Mouse (Mus musculus): ENCODE data around the gene S1pr5.
"Not testable (repeated sequence)": the region's sequence is repeated elsewhere in the genome, so short reads cannot be mapped to it uniquely, and the experiment has no call there.

S1pr5 gene

DNA sequence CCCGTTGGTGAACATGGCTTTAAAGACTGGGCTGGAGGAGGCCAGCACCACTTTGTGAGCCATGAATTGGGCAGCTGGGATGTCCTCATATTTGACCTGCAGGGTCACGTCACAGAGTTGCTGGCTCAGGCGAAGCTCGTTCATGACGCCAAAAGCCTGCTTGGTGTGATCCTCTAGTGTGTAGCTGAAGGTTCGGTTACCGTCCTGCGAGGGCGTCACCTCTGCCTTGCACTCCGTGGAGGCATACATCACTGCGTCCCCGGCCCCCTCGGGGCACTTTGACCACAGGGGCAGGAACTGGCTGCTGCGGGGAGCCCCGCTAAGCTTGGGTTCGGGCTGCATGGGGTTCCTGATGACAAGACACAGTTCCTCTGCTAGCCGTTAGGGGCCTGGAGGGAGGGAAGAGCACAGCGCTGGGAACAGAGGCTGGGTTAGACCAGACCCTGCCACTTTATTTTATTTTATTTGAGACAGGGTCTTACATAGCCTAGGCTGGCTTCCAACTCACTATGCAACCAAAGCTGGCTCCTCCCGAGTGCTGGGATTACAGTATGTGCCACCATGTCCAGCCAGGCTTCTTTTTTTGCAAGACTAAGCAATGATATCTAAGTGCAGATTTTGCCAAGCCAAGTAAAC lies 10.8 kb downstream of the S1pr5 start:
- DNase-seq (ENCODE audit: low spot score), result peak; percentile 45

DNA sequence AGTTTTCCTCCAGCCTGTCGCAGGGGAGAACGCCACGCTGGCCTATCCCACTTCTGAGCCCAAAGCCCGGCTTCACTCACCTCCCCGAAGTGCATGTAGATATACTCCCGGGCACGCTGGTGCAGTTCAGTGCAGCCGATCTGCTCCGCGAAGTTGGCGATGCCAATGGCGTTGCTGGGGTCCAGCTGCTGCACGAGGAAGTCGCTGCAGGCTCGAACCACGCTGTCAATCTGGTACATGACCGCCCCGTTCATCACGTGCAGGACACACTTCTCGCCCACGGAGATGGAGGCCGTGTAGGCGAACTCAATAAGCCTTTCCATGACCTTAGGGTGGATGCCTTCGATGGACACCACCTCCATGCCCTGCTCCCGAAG lies 11.3 kb downstream of the S1pr5 start:
- no peak for DNase-seq (ENCODE audit: low spot score)

DNA sequence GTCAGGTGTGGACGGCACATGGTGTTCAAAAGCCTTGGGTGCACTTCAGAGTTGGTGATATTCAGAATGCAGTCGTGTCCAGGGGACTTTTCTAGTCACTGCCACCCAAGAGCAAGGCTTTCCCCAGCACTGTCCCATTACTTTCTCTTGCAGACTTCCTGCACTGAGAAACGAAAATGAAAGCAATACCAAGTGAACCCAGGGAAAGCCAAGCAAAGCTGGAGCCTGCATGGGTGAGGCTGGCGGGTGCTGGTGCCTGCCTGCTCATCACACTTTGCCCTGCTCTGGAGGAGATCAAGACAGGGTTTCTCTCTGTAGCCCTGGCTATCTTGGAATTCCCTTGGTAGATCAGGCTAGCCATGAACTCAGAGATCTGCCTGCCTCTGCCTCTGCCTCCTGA lies 12.9 kb downstream of the S1pr5 start:
- DNase-seq (ENCODE audit: low spot score), result no peak

DNA sequence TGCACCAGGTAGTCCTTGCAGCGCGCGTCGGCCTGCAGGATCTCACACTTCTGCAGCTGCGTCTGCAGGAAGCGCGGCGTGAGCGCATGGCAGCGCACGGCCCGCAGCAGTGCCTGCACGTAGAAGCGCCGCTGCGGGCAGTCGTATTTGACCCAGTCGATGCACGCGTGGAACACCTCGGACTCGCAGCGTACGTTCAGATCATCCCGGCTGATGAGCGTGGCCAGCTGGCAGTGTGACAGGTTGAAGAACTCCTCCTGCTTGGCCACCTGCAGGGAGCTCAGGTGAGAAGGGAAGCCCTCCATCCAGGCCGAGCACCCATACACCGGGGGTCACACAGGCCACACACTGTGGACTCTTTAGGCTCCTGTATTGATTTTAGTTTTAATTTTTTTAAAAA lies 14.4 kb downstream of the S1pr5 start:
- DNase-seq (ENCODE audit: low spot score), result no peak

DNA sequence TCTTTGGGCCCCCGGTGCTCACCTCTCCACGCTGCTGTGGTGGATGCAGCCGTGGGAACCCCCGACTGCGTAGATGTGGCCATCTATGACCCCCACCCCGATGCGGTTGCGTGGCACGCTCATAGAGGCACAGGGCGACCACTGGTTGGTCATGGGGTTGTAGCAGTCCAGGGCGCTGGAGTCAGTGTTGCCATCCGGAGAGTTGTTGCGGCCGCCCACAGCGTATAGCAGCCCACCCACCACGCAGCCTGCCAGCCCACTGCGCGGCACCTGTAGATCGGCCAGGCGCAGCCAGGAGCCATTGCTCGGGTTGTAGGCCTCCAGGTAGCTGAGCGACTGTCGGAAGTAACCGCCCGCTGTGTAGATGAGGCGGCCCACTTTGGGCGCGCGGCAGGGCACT lies 14.9 kb downstream of the S1pr5 start:
- DNase-seq (ENCODE audit: low spot score), result no peak

DNA sequence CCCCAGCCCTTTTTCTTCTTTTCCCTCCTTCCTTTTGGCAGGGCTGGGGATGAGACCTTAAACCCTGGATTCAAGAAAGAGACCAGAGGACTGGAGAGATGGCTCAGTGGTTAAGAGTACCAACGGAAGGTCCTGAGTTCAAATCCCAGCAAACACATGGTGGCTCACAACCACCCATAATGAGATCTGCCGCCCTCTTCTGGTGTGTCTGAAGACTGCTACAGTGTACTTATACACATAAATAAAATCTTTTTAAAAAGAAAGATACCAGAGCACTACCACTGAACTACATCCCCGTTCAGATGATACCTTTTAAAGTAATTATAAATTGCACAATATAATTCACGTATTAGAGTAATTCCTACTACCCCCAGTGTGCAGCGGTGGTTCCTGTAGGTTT lies 15.4 kb downstream of the S1pr5 start:
- no peak for DNase-seq (ENCODE audit: low spot score)

DNA sequence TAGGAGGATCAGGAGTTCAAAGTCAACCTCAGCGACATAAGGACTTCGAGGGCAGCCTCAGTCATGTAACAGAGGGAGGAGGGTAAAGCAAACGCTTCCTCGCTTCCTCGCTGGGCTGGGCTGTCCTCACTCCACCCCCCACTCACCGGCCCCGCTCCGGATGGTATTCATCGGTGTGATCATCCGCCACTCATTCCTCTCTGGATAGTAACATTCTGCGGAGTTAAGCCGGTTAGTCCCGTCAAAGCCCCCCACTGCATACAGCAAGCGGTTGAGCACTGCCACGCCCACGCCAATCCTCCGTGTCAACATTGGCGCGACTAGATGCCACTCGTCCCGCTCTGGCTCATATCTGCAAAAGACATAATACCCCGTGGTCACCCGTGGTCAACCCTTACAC lies 16.7 kb downstream of the S1pr5 start:
- DNase-seq (ENCODE audit: low spot score), result no peak

DNA sequence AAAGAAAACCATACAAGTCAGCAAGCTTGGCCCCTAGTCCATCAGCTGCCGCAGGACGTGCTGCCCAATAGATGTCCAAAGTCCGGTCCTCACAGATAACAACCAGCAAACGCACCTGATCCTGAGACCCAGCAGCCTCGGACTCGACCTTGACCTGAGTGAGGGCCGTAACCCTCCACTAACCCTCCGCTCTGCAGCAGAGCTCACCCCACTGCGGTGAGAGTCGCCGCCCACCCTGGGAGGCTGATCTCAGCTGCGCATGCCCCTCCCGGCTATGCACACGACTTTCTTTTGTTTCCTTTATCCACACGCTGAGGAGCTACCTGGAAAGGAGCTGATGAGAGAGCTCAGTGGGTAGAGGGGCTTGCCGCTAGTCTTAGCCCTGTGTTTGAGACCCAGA lies 20.9 kb downstream of the S1pr5 start:
- DNase-seq (ENCODE audit: low spot score), result no peak

DNA sequence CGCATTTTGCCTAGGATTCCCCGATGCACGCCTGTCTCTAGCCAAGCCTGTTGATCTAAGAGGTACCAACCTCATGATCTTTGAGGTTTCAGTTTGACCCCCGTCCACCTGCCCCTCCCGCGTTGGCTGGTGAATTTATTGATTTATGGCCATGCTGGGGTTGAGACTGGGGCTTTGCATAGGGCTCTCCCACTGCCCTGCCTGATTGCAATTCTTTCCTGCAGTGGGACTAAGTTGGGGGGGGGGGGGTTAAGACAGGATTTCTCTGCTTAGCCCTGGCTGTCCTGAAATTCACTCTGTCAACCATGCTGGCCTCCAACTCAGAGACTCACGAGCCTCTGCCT lies 22.9 kb downstream of the S1pr5 start:
- no peak for DNase-seq (ENCODE audit: low spot score)

DNA sequence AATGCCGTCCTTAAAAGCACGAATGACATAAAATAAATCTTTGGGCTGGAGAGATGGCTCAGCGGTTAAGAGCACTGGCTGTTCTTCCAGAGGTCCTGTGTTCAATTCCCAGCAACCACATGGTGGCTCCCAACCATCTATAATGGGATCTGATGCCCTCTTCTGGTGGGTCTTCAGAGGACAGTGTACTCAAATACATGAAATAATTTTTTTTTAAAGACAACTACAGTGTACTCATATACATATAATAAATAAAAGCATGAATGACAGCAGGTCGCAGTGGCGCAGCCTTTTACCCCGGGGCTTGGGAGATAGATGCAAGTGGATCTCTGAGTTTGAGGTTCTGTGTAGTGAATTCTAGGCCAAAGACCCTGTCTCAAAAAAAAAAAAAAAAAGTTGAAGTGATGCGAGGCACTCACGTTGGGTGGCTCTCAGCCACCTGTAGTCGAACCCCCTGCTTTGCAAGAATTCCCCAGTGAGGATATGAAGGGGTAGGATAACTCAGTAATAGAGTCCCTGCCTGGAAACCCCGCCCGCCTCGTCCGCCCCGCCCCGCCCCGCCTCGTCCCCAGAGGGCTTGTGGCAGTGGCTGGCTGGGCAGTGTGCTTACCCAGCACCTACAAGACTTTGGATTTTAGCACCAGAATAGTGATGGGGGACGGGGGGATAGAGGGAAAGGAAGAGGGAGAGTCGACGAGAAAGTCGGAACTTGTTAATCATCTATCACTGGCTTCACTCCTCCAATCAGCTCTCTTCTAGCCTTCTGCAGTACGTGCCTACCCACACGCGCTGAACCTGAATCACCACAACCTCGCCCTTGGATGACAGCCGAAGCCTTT lies 23.4 kb downstream of the S1pr5 start:
- peak; percentile 50 for DNase-seq (ENCODE audit: low spot score)

DNA sequence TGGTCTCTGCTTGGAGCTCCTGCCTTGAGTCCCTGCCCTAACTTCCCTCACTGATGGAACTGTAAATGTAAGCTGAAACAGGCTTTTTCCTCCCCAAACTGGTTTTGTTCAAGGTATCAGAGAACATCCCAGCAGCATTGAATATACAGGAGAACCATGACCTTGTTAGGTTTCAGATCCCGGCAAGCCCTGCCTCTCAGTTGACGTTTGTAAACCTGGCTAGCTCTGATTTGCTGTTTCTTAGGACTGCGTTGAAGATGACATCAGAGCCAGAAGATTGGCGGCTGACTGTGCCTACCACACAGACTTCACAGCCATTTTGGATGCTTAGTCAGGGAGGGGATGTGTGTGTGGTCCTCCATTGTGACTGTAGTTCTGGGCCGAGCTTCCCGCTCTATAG lies 24.3 kb downstream of the S1pr5 start:
- DNase-seq (ENCODE audit: low spot score), result no peak

DNA sequence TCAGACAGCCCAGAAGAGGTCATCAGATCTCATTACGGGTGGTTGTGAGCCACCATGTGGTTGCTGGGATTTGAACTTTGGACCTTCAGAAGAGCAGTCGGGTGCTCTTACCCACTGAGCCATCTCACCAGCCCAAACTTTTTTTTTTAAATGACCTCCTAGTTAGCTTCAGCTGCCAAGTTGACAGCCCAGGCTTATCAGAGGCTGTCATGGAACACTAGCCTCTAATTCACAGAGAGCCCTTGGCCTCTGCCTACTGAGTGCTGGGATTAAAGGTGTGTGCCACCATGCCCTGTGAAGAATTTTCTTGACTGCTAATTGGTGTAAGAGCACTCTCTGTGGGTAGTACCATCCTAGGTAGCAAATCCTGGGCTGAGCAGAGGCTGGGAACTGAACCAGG lies 24.8 kb downstream of the S1pr5 start:
- DNase-seq (ENCODE audit: low spot score), result not testable (repeated sequence)

DNA sequence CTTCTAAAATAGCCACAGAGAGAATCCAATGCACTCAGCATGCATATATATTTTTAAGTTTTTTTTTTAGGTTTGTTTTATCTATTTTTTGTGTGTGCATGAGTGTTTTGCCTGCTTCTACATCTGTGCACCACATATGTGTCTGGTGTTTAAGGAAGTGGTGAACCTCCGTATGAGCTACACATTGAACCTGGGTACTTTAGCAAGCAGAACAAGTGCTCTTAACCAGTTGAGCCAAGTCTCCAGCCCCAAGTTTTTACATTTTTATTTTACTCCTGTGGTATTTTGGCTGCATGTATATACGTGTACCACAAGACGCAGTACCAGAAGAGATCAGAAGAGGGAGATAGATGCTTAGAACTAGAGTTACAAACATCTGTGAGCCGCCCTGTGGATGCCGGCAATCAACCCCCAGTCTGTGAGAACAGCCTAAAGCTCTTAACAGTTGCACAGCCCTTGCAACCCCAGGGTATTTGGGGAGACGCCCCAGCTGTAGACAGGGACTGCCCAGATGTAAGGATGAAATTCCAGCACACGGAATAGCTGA lies 26.8 kb downstream of the S1pr5 start:
- DNase-seq (ENCODE audit: low spot score), result peak; percentile 80

DNA sequence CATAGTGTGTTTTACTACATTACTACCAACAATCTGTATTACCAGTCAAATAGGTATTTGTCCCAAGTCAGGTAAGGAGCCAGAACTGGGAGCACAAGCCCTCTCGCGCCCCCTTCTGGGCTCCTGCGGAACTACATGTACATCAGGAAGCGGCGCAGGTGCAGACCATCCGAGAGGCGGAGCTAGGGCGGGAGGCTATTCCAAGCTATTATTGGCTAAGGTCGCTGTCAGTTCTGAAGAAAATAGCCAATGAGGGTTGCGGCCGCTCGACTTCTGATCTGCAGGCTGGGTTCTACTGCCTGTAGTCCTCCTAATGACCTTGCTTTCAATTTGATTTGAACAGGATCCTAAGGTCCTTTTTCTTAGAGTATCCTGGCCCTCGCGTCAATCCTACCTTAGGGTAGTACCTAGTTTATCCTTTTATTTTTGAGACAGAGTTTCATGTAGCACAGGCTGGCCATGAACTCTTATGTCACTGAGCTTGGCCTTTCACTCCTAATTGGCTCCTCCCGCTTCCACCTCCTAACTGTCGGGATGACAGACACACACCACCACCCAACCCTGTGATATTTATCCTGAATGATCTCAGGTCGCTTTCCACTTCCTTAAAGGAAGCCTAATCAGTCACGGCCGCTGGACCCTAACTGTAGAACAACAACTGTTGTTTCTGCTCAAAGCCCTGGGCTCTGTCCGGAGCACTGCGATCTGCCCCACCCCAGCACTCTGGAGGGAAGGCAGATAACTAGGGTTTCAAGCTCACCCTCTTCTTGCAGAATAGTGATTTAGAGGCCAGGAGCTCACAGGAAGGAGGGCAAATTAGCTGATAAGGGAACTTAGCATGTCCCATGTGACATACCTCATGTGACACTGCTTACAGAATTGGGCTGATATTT lies 27.5 kb downstream of the S1pr5 start:
- peak; percentile 97 for DNase-seq (ENCODE audit: low spot score)

DNA sequence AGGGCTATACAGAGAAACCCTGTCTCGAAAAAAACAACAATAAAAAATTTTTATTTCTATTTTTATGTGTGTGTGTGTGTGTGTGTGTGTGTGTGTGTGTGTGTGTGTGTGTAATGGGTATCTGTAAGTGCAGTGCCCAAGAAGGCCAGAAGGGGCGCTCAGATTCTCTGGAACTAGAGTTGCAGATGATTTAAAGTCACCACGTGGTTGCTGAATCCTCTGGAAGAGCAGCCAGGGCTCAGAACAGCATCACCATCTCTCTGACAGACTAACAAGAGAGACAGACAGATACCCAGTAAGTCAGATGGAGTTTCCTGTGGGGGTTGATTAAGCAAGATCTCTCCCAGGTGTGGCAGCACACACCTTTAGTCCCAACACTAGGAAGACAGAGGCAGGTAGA lies 28.4 kb downstream of the S1pr5 start:
- DNase-seq (ENCODE audit: low spot score), result no peak

DNA sequence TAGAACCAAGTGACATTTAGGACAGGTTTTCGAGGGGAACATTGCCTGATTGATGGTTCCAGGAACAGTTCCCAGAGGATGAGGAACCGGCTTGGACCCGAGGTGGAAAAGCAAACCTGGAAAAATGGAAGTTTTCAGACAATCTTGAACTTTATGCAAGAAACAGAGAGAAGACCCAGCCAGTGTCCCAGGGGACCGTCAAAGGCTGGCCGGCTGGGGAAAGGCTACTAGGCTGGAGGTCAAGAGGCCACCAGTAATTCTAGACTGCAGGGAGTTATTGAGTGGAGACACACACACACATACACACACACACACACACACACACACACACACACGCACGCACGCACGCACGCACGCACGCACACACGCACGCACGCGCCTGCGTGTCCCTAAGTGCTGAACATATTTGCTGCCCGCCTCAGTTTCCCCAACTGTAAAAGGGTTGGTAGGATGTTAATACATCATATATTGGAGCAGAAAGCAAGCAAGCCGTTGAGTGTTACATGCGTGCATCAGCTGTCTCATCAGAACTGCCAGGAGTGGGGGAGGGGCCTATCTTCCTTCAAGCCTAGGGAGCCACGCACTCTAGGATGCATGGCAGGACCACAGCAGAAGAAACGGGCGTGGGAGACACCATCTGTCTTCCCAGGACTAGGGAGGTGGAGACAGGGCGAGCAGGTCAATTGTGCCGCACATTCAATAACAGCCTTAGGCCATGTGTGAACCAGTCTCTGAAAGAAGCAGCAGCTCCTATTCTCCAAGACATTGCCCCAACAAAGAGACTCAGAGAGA lies 32.0 kb downstream of the S1pr5 start:
- no peak for DNase-seq (ENCODE audit: low spot score)

DNA sequence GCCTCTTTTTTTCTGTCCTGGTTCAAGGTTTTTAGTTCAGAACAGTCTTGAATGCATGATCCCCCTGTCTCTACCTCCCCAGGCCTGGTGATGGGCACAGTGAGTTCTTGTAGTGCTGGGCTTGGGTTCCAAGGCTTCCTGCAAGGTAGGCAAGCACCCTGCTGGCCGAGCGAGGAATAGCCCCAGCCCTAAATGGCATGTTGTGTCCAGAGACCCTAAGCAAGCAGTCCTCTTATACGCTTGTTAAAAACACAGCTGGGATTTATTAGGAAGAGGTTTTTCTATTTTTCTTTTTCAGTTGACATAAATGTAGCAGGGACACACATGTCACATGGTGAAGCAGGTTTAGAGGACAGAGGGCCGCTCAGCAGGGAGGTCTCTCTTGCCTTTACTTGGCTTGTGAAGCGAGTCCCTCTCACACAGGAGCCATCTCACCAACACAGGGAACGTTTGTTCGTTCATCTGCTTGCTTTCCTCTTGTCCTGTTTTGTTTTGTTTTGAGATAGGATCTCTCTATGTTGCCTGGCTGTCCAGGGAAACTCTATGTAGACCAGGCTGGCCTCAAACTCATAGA lies 34.5 kb downstream of the S1pr5 start:
- DNase-seq (ENCODE audit: low spot score), result no peak

DNA sequence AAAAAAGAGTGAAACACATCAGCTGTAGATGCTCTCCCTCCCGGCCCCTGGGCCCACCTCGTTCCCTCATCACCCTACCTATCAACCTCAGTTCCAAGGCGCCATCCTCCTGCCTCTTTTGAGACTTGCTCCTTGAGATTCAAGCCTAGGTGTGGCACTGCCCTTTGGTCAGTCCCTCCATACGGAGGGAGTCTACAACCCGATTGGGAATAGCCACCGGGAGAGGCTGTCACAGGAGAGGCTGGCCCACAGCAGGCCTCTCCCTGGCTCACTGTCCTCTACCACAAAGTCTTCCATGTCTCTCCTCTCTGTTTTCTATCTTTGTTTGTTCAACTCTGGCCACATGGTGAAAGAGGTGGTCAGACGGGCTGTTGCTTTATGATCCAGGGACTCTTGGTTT lies 36.6 kb downstream of the S1pr5 start:
- no peak for DNase-seq (ENCODE audit: low spot score)

DNA sequence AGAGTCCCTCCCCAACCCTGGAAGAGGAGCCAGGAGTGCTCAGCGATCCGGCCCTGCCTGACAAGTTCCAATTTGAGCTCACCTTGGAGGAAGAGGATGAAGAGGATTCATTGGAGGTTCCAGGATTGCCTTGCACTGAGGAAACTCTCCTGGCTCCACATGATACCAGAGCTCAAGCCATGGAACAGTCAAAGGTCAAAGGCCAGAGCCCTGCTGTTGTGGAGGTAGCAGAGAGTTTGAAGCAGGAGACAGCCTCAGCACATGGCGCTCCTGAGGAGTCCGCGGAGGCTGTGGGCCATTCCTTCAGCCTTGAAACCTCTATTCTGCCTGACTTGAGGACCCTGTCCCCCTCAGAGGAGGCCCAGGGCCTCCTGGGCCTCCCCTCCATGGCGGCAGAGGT lies 37.4 kb downstream of the S1pr5 start:
- DNase-seq (ENCODE audit: low spot score), result no peak

DNA sequence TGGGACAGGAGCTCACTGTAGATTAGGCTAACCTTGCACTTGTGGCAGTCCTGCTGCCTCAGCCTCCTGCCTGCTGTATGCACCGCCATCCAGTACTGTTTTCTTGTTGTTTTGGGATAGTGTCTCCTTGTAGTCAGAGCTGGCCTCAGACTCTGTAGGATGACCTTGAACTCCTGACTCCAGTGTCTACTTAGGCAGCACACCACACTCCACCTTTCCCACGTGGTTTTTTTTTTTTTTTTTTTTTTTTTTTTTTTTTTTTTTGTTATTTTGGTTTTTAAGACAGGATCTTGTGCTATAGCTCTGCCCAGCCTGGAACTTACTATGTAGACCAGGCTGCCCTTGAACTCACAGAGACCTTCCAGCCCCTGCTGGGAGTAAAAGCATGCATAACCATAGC lies 39.6 kb downstream of the S1pr5 start:
- DNase-seq (ENCODE audit: low spot score), result no peak

DNA sequence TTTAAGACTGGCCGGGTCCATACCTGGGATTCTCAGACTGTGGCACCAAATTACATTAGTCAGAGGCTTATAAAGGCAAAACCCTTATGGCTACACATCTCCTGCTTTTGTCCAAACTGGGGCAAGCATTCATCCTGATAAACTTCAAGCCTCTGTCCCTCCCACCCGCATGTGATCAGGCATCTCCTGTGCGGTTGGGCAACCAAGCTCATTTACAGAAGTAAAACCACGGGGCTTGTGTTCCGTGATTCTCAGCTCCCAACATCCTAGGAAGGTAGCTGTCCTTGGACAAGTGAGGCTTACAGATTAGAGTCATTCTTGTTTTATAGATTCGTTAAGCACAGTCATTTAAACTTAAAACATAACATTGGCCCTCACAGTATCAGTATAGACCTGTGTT lies 41.4 kb downstream of the S1pr5 start:
- DNase-seq (ENCODE audit: low spot score), result no peak
